Mouse (Mus musculus): Measurements from ENCODE around the gene Rab11fip2. TPM values are rescaled to one million over a fixed set of nuclear protein-coding genes. Genes with fewer than 3 reads are reported as not detected.

Gene Rab11fip2
- total RNA-seq, 1 experiment from 2014 or later: 25.3 TPM

GRCm38 (mm10) chr19:59862423-59862822, 81.0 kb downstream of the Rab11fip2 start:
- no peak for ATAC-seq (replicated peaks; ENCODE audit: low read depth, poor library complexity, severe bottlenecking)

GRCm38 (mm10) chr19:59860799-59861198, 82.7 kb downstream of the Rab11fip2 start:
- ATAC-seq (replicated peaks; ENCODE audit: low read depth, poor library complexity, severe bottlenecking): no peak

- no peak for ATAC-seq (replicated peaks; ENCODE audit: low read depth, poor library complexity, severe bottlenecking)
Observed at GRCm38 (mm10) chr19:59853061-59853460, 90.4 kb downstream of the Rab11fip2 start.

Data from common myeloid progenitor, adult 5-6 weeks (primary cell).